Mouse (Mus musculus): ENCODE data around the gene Vmn2r3. TPM values are rescaled to one million over a fixed set of nuclear protein-coding genes. Genes with fewer than 3 reads are reported as not detected.
"Not testable (repeated sequence)": the region's sequence is repeated elsewhere in the genome, so short reads cannot be mapped to it uniquely, and the experiment has no call there.

Gene Vmn2r3
- polyA plus RNA-seq, 1 experiment from 2014 or later = not detected

GRCm38 (mm10) chr3:64233655-64234054 is 55.9 kb downstream of the Vmn2r3 start:
- 73% methylated on average over 7 of the region's 12 CpGs for whole genome bisulfite sequencing
- H3K9me3 ChIP-seq (ENCODE audit: low read depth, low read length); H3K4me3 ChIP-seq (ENCODE audit: low read depth, low read length); H3K27me3 ChIP-seq (ENCODE audit: insufficient read depth, low read length); H3K4me2 ChIP-seq; H3K4me1 ChIP-seq (ENCODE audit: insufficient read depth); H3K27ac ChIP-seq (ENCODE audit: low read depth); H3K9ac ChIP-seq; ATAC-seq (ENCODE audit: insufficient read depth); DNase-seq; H3K36me3 ChIP-seq (ENCODE audit: insufficient read depth): not testable (repeated sequence)

DNA sequence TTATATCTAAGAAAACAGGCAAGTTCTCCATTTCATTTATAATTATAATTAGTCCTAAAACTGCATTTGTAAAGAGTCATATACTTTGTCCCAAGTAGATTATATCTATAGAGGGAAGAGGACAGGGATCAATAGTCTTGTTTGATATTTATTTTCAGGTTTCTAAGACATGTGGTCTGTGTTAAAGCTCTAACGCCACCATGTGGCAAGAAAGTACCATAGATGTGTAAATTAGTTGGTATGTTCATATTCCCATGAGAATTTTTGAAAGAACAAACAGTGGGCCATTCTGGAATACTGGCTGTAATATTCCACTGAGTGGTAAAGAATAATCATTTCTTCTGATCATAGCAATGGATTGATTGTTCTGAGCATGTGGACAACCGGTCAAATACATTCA is 62.3 kb downstream of the Vmn2r3 start:
- H3K36me3 ChIP-seq (ENCODE audit: insufficient read depth) = no peaks in the 10 kb centered on the region
- DNase-seq (no peak), ATAC-seq (ENCODE audit: insufficient read depth) (no peak)
- H3K9ac ChIP-seq = no peak overlapping the region
- no peak overlapping the region for H3K27ac ChIP-seq (ENCODE audit: low read depth)
- no peak for TF ChIP-seq CTCF (IDR thresholded peaks at IDR 0.05; ENCODE audit: low read depth)
- H3K9me3 ChIP-seq (ENCODE audit: low read depth, low read length) = no peaks in the 10 kb centered on the region
- H3K4me1 ChIP-seq (ENCODE audit: insufficient read depth) = no peaks in the 10 kb centered on the region
- H3K4me3 ChIP-seq (ENCODE audit: low read depth, low read length) = no peak overlapping the region
- 55% methylated on average over 2 of the region's 2 CpGs for WGBS
- H3K27me3 ChIP-seq (ENCODE audit: insufficient read depth, low read length) = no peaks in the 10 kb centered on the region
- no peak overlapping the region for H3K4me2 ChIP-seq

Other genes with a start within 250 kb of the Vmn2r3 start
- 0.08 TPM in 1 of 2 replicates, not detected in the other for gene Vmn2r1, start 208.2 kb downstream of the Vmn2r3 start, polyA plus RNA-seq (2014; fragmentation: Nextera tagmentation; extraction: Ambion mirVana)
- not detected in 2 replicates for gene Vmn2r2, start 147.8 kb downstream of the Vmn2r3 start, polyA plus RNA-seq (2014; fragmentation: Nextera tagmentation; extraction: Ambion mirVana)
- gene Vmn2r4, start 125.7 kb upstream of the Vmn2r3 start, polyA plus RNA-seq (2014; fragmentation: Nextera tagmentation; extraction: Ambion mirVana) = not detected in 2 replicates
- not detected in 2 replicates for gene Vmn2r5, start 220.1 kb upstream of the Vmn2r3 start, polyA plus RNA-seq (2014; fragmentation: Nextera tagmentation; extraction: Ambion mirVana)